Mouse (Mus musculus) left cerebral cortex, adult 8-10 months (tissue): ENCODE results near the gene Mettl27. TPM values are rescaled to one million over a fixed set of nuclear protein-coding genes. Genes with fewer than 3 reads are reported as not detected.
A peak's percentile ranks its signal among the peaks of the same experiment; 100 is the strongest.
"Not testable (repeated sequence)": the region's sequence is repeated elsewhere in the genome, so short reads cannot be mapped to it uniquely, and the experiment has no call there.

Source experiments
- DNase-seq, 2 experiments: peaks; one replicate each; pipeline ENCODE4 v3.0.0; 2022; ENCODE audit warnings: low spot score in 2 of 2
- total RNA-seq, 4 experiments: library from RNA; stranded (reverse); gene quantifications; 2 replicates each; pipeline ENCODE4 v1.2.4; 2022

The Mettl27 gene
- total RNA-seq, 4 experiments from 2014 or later = 9.7 to 11.5 (median 11.1) TPM

DNA sequence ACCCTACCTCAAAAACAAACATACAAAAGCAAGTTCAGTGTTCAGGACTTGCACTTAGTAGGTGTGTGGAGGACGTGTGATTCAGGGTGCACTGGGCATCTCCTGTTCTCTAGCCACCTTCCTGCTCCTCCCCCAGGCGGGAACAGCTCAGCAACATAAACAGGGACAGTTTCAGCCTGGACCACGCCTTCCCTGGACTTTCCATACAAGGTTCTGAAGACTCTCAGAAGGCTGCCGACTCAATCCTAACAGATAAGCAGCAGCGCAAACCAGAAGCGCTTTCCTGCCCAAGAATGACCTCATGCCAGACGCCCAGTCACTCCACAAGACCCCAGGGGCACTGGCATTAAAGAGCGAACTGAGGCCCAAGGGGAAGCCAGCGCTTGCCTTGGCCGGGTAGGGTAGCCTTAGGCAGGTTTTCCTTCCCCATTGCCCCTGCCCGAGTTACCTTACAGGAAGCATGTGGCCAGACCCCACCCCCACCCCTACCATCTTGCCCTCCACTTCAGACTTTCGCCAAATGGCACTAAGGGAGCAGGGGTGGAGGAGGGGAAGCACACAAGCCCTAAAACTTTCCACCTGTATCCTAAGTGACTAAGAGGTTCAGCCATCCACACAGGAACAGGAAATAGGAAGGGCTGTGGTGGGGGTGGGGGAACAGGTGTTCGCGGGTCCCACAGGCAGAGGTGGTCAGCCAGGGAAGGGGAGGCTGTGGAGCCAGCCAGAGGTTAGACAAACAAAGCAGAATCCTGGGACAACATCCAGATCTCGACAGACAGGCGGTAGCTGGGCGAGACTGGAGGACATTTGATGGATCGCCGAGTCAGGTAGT lies 19.1 kb downstream of the Mettl27 start:
- no peak for DNase-seq

GRCm38 (mm10) chr5:134955491-134955890 lies 23.3 kb downstream of the Mettl27 start:
- no peak for DNase-seq

DNA sequence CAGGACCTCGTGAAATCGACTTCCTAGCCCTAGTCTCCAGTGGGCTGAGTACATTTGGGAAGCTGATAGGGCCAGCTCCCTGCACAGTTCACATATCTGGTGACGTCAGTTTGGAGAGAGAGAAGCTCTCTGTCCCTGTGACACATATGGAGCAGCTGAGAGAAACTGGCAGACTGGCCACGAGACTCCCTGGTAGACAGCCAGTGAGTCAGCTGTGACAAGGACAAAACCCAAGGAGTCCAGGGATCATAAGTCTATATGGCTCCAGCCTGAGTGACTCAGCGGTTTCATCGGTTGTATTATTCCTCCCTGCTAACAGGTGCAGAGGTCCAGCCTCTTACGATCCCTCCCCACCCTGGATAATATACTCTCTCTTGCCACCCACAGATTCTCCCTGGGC lies 26.9 kb downstream of the Mettl27 start:
- DNase-seq = peak in 1 of 2 experiments; percentile 15

GRCm38 (mm10) chr5:134960430-134960829 lies 28.3 kb downstream of the Mettl27 start:
- no peak for DNase-seq

DNA sequence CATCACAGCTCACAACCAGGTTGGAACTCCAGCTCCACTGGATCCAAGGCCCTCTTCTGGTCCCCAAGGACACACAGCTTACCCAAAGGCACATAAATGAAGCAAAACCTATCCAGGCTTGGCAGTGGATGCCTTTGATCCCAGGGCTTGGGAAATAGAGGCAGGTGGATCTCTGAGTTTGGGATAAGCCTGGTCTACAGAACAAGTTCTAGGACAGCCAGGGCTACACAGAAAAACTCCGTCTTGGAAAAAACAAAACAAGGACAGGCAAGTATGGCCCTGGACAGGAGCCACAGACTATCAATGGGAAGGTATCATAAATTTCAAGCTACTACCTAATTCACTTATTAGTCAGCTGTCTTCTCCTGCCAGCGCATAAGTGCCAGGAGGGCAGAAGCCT lies 29.4 kb downstream of the Mettl27 start:
- DNase-seq = no peak

DNA sequence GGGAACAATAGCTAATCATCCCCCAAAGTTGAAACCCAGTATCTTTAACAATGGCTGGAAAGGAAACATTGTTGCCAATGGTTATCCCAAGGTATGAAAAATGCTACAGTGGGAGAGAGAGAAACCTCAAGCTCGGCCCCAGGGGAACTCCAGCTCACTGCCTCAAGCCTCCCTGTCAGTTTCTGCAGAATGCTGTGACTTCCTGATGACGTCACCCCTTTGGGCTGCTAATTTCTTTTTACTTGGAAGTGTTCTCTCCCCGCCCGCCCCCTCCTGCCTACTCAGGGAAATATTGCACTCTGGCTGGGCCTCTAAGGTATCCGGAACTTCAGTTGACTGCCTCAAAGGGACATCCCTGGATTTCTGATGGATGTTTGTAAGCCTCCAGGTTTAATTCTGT lies 31.4 kb downstream of the Mettl27 start:
- no peak for DNase-seq

DNA sequence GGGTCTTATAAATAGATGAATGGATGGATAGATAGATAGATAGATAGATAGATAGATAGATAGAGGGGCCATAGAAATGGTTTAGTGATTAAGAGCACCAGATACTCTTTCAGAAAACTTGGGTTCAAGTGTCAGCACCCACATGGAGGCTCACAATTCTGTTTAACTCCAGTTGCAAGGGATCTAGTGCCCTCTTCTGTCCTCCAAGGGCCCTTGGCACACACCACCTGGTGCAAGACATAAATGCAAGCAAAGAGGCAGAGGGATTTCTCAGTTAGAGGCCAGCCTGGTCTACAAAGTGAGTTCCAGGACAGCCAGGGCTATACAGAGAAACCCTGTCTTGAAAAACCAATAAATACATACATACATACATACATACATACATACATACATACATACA lies 32.5 kb downstream of the Mettl27 start:
- not testable (repeated sequence) for DNase-seq

- peak; percentile 30 to 38 for DNase-seq
These were observed 33.3 kb downstream of the Mettl27 start for GRCm38 (mm10) chr5:134965473-134965851.

- DNase-seq = no peak
These were observed 34.0 kb downstream of the Mettl27 start for GRCm38 (mm10) chr5:134965852-134966821.

DNA sequence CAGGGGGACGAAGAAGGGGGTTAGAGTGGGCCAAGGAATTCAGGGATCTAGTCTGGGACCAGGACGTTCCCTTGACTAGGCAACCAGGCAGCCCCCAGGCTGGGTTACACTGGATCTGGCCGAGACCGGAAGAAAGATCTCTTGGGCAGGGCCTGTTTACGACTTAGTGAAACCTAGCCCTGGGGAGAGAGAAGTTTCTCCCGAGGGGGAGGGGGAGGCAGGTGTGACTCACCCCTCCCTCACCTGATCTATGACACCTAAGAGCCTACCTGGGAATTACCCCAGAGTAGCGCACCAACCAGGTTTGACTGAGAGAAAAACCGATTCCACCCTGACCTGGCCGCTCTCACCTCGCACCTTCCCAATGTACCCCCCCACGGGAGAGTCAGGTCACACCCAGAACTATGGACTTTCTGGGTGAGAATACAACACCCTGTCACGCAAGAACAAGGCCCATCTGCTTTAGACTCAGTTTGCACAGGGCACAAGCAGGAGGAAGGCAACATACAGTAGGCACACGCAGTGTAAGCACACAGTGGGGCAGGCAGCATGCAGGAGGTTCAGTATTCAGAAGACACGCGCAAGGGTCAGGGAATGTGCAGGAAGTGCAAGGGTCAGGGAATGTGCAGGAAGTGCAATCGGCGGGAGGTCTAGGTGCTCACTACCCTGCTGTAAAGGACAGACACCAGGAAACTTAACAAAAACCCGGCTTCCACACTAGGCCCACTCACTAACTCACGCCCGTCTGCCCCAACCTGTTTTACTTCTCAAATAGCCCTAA lies 35.2 kb downstream of the Mettl27 start:
- DNase-seq = no peak

GRCm38 (mm10) chr5:134970671-134971070 lies 38.5 kb downstream of the Mettl27 start:
- DNase-seq = no peak

- DNase-seq = no peak
These were observed 40.9 kb downstream of the Mettl27 start for GRCm38 (mm10) chr5:134973081-134973480.

DNA sequence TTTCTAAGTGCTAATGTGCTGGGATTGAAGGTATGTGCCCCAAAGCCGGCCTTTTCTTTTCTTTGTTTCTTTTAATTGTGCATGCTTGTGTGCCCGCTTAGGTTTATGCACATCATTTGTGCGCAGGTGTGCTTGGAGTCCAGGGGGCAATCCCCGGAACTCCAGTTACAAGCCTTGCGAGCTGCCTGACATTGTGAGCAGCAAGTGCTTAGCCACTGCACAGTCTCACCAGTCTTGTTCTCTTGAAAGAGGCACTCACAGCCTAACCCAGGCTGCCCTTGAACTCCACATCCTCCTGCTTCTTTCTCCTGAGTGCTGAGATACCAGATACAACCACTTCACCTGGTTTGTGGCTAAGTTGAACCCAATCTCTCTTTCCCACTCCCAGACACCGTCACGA lies 41.4 kb downstream of the Mettl27 start:
- no peak for DNase-seq

GRCm38 (mm10) chr5:134974294-134974693 lies 42.1 kb downstream of the Mettl27 start:
- DNase-seq = no peak

GRCm38 (mm10) chr5:134974921-134975320 lies 42.8 kb downstream of the Mettl27 start:
- no peak for DNase-seq

DNA sequence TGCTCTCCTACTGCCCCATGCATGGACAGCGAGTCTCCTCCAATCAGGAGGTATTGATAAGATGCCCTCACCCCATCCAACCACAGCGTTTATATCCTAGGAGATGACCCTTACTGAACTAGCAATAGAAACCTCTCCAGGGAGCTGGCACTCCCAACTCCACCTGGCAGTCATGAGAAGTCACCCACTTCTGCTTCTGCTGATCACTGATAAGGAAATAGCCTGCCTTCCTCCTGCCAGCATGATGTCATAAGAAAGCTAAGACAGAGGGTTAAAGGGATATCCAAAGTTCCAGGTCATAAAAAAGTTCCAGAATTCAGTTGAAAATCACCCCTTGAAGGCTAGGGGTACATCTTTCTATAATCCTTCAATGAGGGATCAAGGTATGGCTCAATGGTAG lies 44.0 kb downstream of the Mettl27 start:
- no peak for DNase-seq

GRCm38 (mm10) chr5:134976577-134977250 lies 44.5 kb downstream of the Mettl27 start:
- no peak for DNase-seq

DNA sequence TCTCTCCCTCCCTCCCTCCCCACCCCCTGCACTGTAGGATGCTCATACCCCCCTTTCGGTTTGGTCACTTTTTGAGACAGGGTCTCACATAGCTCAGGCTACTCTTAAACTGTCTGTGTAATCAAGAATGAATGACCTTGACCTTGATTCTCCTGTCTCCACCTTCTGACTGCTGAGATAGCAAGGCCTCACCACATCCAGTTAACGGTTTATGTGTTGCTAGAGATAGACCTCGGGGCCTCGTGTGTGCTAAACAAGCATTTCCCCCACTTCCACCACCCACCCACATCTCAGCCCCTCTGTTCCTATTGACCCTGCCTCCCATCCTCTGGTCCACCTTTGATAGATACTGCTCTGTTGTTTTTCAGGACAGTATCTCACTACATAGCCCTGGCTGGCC lies 45.7 kb downstream of the Mettl27 start:
- no peak for DNase-seq

DNA sequence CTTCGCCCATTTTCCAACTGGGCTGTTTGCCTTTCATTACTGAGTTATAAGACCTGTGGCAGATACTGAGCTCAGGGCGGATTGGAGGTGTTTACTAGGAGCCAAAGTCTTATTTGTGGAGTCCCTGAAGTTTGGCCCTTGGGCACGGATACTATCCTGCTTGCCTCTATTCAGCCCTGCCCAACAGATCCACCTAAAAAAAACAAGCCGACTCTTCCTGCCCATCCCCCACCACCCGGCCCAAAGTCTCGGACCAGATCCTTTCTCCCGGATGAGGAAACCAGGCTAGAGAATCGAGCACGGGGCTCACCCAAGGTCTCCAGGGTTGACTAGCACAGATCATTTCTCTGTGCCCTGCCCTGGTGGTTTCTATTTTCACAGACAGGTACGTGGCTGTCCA lies 49.0 kb downstream of the Mettl27 start:
- no peak for DNase-seq

- DNase-seq = no peak
These were observed 50.9 kb downstream of the Mettl27 start for GRCm38 (mm10) chr5:134983111-134983510.

DNA sequence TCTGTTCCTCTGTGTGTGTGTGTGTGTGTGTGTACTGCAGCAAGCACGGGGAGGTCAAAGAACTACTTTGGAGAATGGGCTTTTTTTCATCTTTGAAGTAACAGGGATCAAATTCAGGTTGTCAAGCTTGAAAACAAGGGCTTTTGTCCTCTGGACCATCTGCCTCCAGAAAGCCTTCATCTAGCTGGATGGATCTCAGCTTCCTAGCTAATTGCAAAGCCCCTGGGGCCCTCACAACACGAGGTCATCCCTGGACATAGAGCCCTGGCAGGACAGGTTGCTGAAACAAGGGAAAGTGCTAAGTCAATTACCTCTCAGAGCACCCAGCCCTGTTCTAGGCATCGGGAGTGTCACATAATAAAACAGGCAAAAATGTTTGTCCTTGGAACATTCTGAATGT lies 51.6 kb downstream of the Mettl27 start:
- no peak for DNase-seq
